ENCODE assay signal across 22 mouse cellular contexts in the genomic region with DNA sequence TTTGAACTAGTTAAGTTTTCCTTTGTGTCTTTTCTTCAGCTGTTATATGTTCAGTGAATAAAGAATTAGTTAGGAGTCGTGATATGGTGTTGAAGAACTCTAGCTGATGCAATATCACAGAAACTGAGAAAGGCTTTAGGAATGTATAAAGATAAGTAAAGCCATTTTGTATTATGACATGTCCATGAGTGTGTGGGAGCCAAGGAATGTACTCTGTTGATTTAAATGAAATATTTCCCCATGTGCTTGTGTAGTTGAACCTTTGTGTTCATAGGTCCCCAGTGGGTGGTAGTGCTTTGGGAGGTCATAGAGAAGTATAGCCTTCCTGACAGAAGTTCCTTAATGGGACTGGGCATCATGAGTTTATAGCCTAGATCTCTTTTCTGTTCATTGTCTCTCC.
"Had no signal": no experiment of that assay in that cellular context is flagged by ENCODE, and none has a peak within 500 bp of the region (broad histone marks: within the 10 kb centered on the region; RNA-seq: fewer than 3 reads in every experiment).

No protein-coding gene starts in this region.

- H3K36me3 ChIP-seq: liver, embryonic 13.5 days; liver, embryonic 15.5 days; lung, embryonic 15.5 days; midbrain, embryonic 10.5 days; midbrain, embryonic 12.5 days; neural tube, embryonic 13.5 days; neural tube, embryonic 15.5 days had no signal

- H3K27ac ChIP-seq: liver, embryonic 13.5 days; liver, embryonic 15.5 days; lung, embryonic 15.5 days; macrophage; midbrain, embryonic 10.5 days; midbrain, embryonic 12.5 days; neural tube, embryonic 13.5 days; neural tube, embryonic 15.5 days had no signal

- H3K27me3 ChIP-seq: liver, embryonic 13.5 days; liver, embryonic 15.5 days; lung, embryonic 15.5 days; megakaryocyte, embryonic 14.5 days; midbrain, embryonic 12.5 days; neural tube, embryonic 13.5 days; neural tube, embryonic 15.5 days had no signal

- H3K4me3 ChIP-seq: liver, embryonic 13.5 days; liver, embryonic 15.5 days; lung, embryonic 15.5 days; megakaryocyte, embryonic 14.5 days; midbrain, embryonic 10.5 days; midbrain, embryonic 12.5 days; myocyte; neural tube, embryonic 13.5 days; neural tube, embryonic 15.5 days had no signal

- H3K9ac ChIP-seq: liver, embryonic 13.5 days; liver, embryonic 15.5 days; liver, postnatal 0 days; lung, embryonic 15.5 days; midbrain, embryonic 12.5 days; neural tube, embryonic 13.5 days; neural tube, embryonic 15.5 days had no signal

- ATAC-seq: liver, postnatal 0 days; midbrain, embryonic 16.5 days had no signal

- H3K4me2 ChIP-seq: liver, embryonic 11.5 days; liver, embryonic 13.5 days; liver, embryonic 15.5 days; lung, embryonic 15.5 days; midbrain, embryonic 12.5 days; neural tube, embryonic 13.5 days; neural tube, embryonic 15.5 days had no signal

- H3K9me3 ChIP-seq: liver, embryonic 15.5 days; lung, embryonic 15.5 days; midbrain, embryonic 10.5 days; midbrain, embryonic 12.5 days; neural tube, embryonic 13.5 days; neural tube, embryonic 15.5 days had no signal

- H3K4me1 ChIP-seq: liver, embryonic 13.5 days; liver, embryonic 15.5 days; lung, embryonic 15.5 days; megakaryocyte, embryonic 14.5 days; midbrain, embryonic 10.5 days; midbrain, embryonic 12.5 days; neural tube, embryonic 13.5 days; neural tube, embryonic 15.5 days had no signal

- DNase-seq: liver, embryonic 13.5 days; liver, postnatal 0 days; lung, postnatal 36 days; midbrain, embryonic 14.5 days; retina, postnatal 1 day; right cerebral cortex, adult 18-20 months; right cerebral cortex, postnatal 25 days; right cerebral cortex, postnatal 4 days; thymus, adult 18-20 months; thymus, postnatal 14 days; thymus, postnatal 36 days had no signal
